Mouse (Mus musculus): ENCODE results near the gene Itga3. TPM values are rescaled to one million over a fixed set of nuclear protein-coding genes. Genes with fewer than 3 reads are reported as not detected.
A peak's percentile ranks its signal among the peaks of the same experiment; 100 is the strongest.

Gene Itga3
- polyA plus RNA-seq, 1 experiment from 2014 or later: 9.4 TPM

- H3K36me3 ChIP-seq (ENCODE audit: control insufficient read depth, insufficient read depth, low read length): no peaks in the 10 kb centered on the region
- no peak overlapping the region for H3K4me3 ChIP-seq (ENCODE audit: control insufficient read depth in 1 of 2, insufficient read depth in 1 of 2, low read depth in 1 of 2, low read length in 2 of 2)
- H3K9ac ChIP-seq (ENCODE audit: low read length): no peak overlapping the region
- H3K4me1 ChIP-seq (ENCODE audit: control insufficient read depth in 2 of 2, insufficient read depth in 2 of 2, low read length in 2 of 2): peaks cover 57 to 88% of the 10 kb centered on the region in 2 experiments
- H3K27me3 ChIP-seq (ENCODE audit: control insufficient read depth, insufficient read depth, low read length): no peaks in the 10 kb centered on the region
- no peak overlapping the region for H3K27ac ChIP-seq (replicated peaks in 1 of 2; ENCODE audit: control insufficient read depth in 1 of 2, insufficient read depth in 1 of 2, low read depth in 2 of 2, low read length in 2 of 2)
- 86% methylated on average over 4 of the region's 4 CpGs for WGBS
- no peak for ATAC-seq (ENCODE audit: insufficient number of reproducible peaks, insufficient read depth, low FRiP score, low read depth)
- H3K4me2 ChIP-seq (ENCODE audit: low read length): no peak overlapping the region
- H3K9me3 ChIP-seq (ENCODE audit: control insufficient read depth, low read length): no peaks in the 10 kb centered on the region
Observed at GRCm38 (mm10) chr11:95073835-95074234, 2.8 kb downstream of the Itga3 start.

DNA sequence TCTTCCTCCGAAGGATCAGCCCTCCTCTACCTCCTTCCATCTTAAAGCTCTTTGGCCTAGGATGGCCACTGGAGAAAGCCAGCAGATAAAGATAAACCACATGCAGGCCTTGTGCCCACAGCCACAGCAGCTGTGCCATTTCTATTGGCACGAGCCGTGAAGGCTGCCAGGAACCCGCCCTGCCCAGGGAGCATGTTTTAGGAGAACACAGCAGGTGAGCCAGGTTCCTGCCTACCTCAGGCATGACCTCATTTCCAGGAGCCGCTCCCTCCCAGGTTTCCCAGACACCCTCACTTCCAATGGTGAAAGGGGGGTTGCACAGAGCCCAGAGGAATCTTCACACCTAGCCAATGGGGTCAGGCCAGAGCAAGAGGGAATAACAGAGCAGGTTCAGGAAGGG, 3.8 kb downstream of the Itga3 start:
- Histone ChIP-seq H3K27me3 (ENCODE audit: control insufficient read depth, insufficient read depth, low read length) (no peaks in the 10 kb centered on the region), H3K27ac (replicated peaks in 1 of 2; ENCODE audit: control insufficient read depth in 1 of 2, insufficient read depth in 1 of 2, low read depth in 2 of 2, low read length in 2 of 2) (peak overlapping the region in 1 of 2 experiments; percentile 56; a peak in 1 of 4 replicates), H3K9ac (ENCODE audit: low read length) (no peak overlapping the region), H3K9me3 (ENCODE audit: control insufficient read depth, low read length) (no peaks in the 10 kb centered on the region), H3K4me3 (ENCODE audit: control insufficient read depth in 1 of 2, insufficient read depth in 1 of 2, low read depth in 1 of 2, low read length in 2 of 2) (no peak overlapping the region), H3K36me3 (ENCODE audit: control insufficient read depth, insufficient read depth, low read length) (no peaks in the 10 kb centered on the region), H3K4me1 (ENCODE audit: control insufficient read depth in 2 of 2, insufficient read depth in 2 of 2, low read length in 2 of 2) (peaks cover 57 to 85% of the 10 kb centered on the region in 2 experiments), H3K4me2 (ENCODE audit: low read length) (no peak overlapping the region)
- no peak for ATAC-seq (ENCODE audit: insufficient number of reproducible peaks, insufficient read depth, low FRiP score, low read depth)
- 68% methylated on average over 5 of the region's 5 CpGs for WGBS

GRCm38 (mm10) chr11:95072136-95072535, 4.5 kb downstream of the Itga3 start:
- Histone ChIP-seq H3K4me2 (ENCODE audit: low read length) (peak overlapping the region; percentile 19), H3K4me1 (ENCODE audit: control insufficient read depth in 2 of 2, insufficient read depth in 2 of 2, low read length in 2 of 2) (peaks cover 57 to 79% of the 10 kb centered on the region in 2 experiments), H3K9me3 (ENCODE audit: control insufficient read depth, low read length) (no peaks in the 10 kb centered on the region), H3K36me3 (ENCODE audit: control insufficient read depth, insufficient read depth, low read length) (no peaks in the 10 kb centered on the region), H3K27ac (replicated peaks in 1 of 2; ENCODE audit: control insufficient read depth in 1 of 2, insufficient read depth in 1 of 2, low read depth in 2 of 2, low read length in 2 of 2) (peak overlapping the region; percentile 24 to 70), H3K27me3 (ENCODE audit: control insufficient read depth, insufficient read depth, low read length) (no peaks in the 10 kb centered on the region), H3K9ac (ENCODE audit: low read length) (peak overlapping the region; percentile 23; the same call in 1 of the 2 replicates), H3K4me3 (ENCODE audit: control insufficient read depth in 1 of 2, insufficient read depth in 1 of 2, low read depth in 1 of 2, low read length in 2 of 2) (no peak overlapping the region)
- WGBS: 72% methylated on average over 8 of the region's 8 CpGs
- no peak for ATAC-seq (ENCODE audit: insufficient number of reproducible peaks, insufficient read depth, low FRiP score, low read depth)

DNA sequence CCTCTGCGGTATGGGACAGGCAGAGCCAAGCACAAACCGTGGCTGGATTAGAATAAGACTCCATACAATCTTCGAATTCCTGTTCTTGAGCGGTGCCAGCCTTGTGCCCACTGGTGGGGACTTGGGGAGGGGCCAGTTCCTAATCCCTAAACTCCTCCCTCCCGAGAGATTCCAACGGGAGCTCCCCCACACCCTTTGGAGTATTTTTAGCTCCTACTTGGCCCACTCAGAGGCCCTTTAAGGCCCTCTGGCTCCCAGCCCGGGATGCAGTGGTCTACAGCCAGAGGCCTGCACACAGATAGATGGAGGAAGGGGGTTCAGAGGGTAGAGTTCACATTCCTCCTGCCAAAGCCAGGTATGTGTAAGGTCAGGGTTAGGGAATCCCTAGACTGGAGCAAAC, 5.3 kb downstream of the Itga3 start:
- peak; percentile 78 for ATAC-seq (ENCODE audit: insufficient number of reproducible peaks, insufficient read depth, low FRiP score, low read depth)
- peak overlapping the region; percentile 48 for H3K4me2 ChIP-seq (ENCODE audit: low read length)

GRCm38 (mm10) chr11:95070140-95071107, 6.2 kb downstream of the Itga3 start:
- peaks cover 6% of the 10 kb centered on the region for H3K36me3 ChIP-seq (ENCODE audit: control insufficient read depth, insufficient read depth, low read length)
- H3K9ac ChIP-seq (ENCODE audit: low read length): peak overlapping the region; percentile 50
- peak overlapping the region; percentile 48 for H3K4me2 ChIP-seq (ENCODE audit: low read length)
- H3K9me3 ChIP-seq (ENCODE audit: control insufficient read depth, low read length): no peaks in the 10 kb centered on the region
- H3K4me1 ChIP-seq (ENCODE audit: control insufficient read depth in 2 of 2, insufficient read depth in 2 of 2, low read length in 2 of 2): peaks cover 56 to 71% of the 10 kb centered on the region in 2 experiments
- H3K27ac ChIP-seq (replicated peaks in 1 of 2; ENCODE audit: control insufficient read depth in 1 of 2, insufficient read depth in 1 of 2, low read depth in 2 of 2, low read length in 2 of 2): peak overlapping the region; percentile 86 to 91
- no peak for ATAC-seq (ENCODE audit: insufficient number of reproducible peaks, insufficient read depth, low FRiP score, low read depth)
- 34% methylated on average over 8 of the region's 8 CpGs for WGBS
- no peaks in the 10 kb centered on the region for H3K27me3 ChIP-seq (ENCODE audit: control insufficient read depth, insufficient read depth, low read length)
- no peak overlapping the region for H3K4me3 ChIP-seq (ENCODE audit: control insufficient read depth in 1 of 2, insufficient read depth in 1 of 2, low read depth in 1 of 2, low read length in 2 of 2)

More for the DNA sequence above, 5.3 kb downstream of the Itga3 start:
- H3K4me3 ChIP-seq (ENCODE audit: control insufficient read depth in 1 of 2, insufficient read depth in 1 of 2, low read depth in 1 of 2, low read length in 2 of 2): no peak overlapping the region
- peaks cover 57 to 76% of the 10 kb centered on the region in 2 experiments for H3K4me1 ChIP-seq (ENCODE audit: control insufficient read depth in 2 of 2, insufficient read depth in 2 of 2, low read length in 2 of 2)
- H3K9me3 ChIP-seq (ENCODE audit: control insufficient read depth, low read length): no peaks in the 10 kb centered on the region
- no peaks in the 10 kb centered on the region for H3K36me3 ChIP-seq (ENCODE audit: control insufficient read depth, insufficient read depth, low read length)
- H3K27ac ChIP-seq (replicated peaks in 1 of 2; ENCODE audit: control insufficient read depth in 1 of 2, insufficient read depth in 1 of 2, low read depth in 2 of 2, low read length in 2 of 2): peak overlapping the region; percentile 90 to 91
- H3K9ac ChIP-seq (ENCODE audit: low read length): no peak overlapping the region
- no peaks in the 10 kb centered on the region for H3K27me3 ChIP-seq (ENCODE audit: control insufficient read depth, insufficient read depth, low read length)
- WGBS: 16% methylated on average over 7 of the region's 7 CpGs

GRCm38 (mm10) chr11:95069226-95069957, 7.2 kb downstream of the Itga3 start:
- ATAC-seq (ENCODE audit: insufficient number of reproducible peaks, insufficient read depth, low FRiP score, low read depth): no peak
- Histone ChIP-seq H3K4me3 (ENCODE audit: control insufficient read depth in 1 of 2, insufficient read depth in 1 of 2, low read depth in 1 of 2, low read length in 2 of 2) (no peak overlapping the region), H3K9me3 (ENCODE audit: control insufficient read depth, low read length) (no peaks in the 10 kb centered on the region), H3K36me3 (ENCODE audit: control insufficient read depth, insufficient read depth, low read length) (peaks cover 13% of the 10 kb centered on the region), H3K27ac (replicated peaks in 1 of 2; ENCODE audit: control insufficient read depth in 1 of 2, insufficient read depth in 1 of 2, low read depth in 2 of 2, low read length in 2 of 2) (peak overlapping the region in 1 of 2 experiments; percentile 91; a peak in 2 of 4 replicates), H3K4me2 (ENCODE audit: low read length) (no peak overlapping the region), H3K9ac (ENCODE audit: low read length) (no peak overlapping the region; the same call in 1 of the 2 replicates), H3K27me3 (ENCODE audit: control insufficient read depth, insufficient read depth, low read length) (no peaks in the 10 kb centered on the region), H3K4me1 (ENCODE audit: control insufficient read depth in 2 of 2, insufficient read depth in 2 of 2, low read length in 2 of 2) (peaks cover 46 to 61% of the 10 kb centered on the region in 2 experiments)
- WGBS: 65% methylated on average over 10 of the region's 10 CpGs

- peaks cover 77% of the 10 kb centered on the region for H3K36me3 ChIP-seq (ENCODE audit: control insufficient read depth, insufficient read depth, low read length)
- no peaks in the 10 kb centered on the region for H3K27me3 ChIP-seq (ENCODE audit: control insufficient read depth, insufficient read depth, low read length)
- no peak overlapping the region for H3K27ac ChIP-seq (replicated peaks in 1 of 2; ENCODE audit: control insufficient read depth in 1 of 2, insufficient read depth in 1 of 2, low read depth in 2 of 2, low read length in 2 of 2)
- WGBS: 43% methylated on average over 19 of the region's 19 CpGs
- no peaks in the 10 kb centered on the region for H3K4me1 ChIP-seq (ENCODE audit: control insufficient read depth in 2 of 2, insufficient read depth in 2 of 2, low read length in 2 of 2)
- ATAC-seq (ENCODE audit: insufficient number of reproducible peaks, insufficient read depth, low FRiP score, low read depth): 0 out of 2 replicates have a peak, but pooled peaks have one; percentile 27
- no peak overlapping the region for H3K4me2 ChIP-seq (ENCODE audit: low read length)
- no peak overlapping the region for H3K9ac ChIP-seq (ENCODE audit: low read length)
- H3K4me3 ChIP-seq (ENCODE audit: control insufficient read depth in 1 of 2, insufficient read depth in 1 of 2, low read depth in 1 of 2, low read length in 2 of 2): no peak overlapping the region
- no peaks in the 10 kb centered on the region for H3K9me3 ChIP-seq (ENCODE audit: control insufficient read depth, low read length)
Observed at GRCm38 (mm10) chr11:95056768-95057501, 19.7 kb downstream of the Itga3 start.
